Mouse (Mus musculus) hindbrain, embryonic 14.5 days (tissue): ENCODE measurements at regions not wholly inside any gene's neighbourhood (a gene's known extent, or its start where the extent isn't known, plus 50 kb on each side); places are given as distances from the start of the nearest gene placed in this dataset.
A peak's percentile ranks its signal among the peaks of the same experiment; 100 is the strongest.

Source experiments
- ATAC-seq: fragments of 200-750 bp; cut with Nextera tagmentation; 2 replicates; pipeline ENCODE4 v1.8.0; 2017; ENCODE audit warnings: moderate number of reproducible peaks, mild to moderate bottlenecking, moderate TSS enrichment, moderate library complexity; ENCODE audit not compliant: low FRiP score
- DNase-seq: peaks from one replicate; pipeline ENCODE4 v3.0.0-alpha.2; 2015; ENCODE audit warnings: low spot score
- H3K27ac ChIP-seq: fragments of 300-500 bp; sonication (generic); 2 replicates; pipeline ENCODE4 v1.5.1; 2014; ENCODE audit warnings: mild to moderate bottlenecking, moderate library complexity
- H3K27me3 ChIP-seq: fragments of 300-500 bp; sonication (generic); 2 replicates; pipeline ENCODE4 v1.6.1; 2014; ENCODE audit warnings: mild to moderate bottlenecking, low read length, mixed read lengths; ENCODE audit not compliant: control insufficient read depth, insufficient read depth
- H3K36me3 ChIP-seq: fragments of 300-500 bp; sonication (generic); replicated peaks from 2 replicates; pipeline ENCODE4 v1.6.1; 2014; ENCODE audit not compliant: control insufficient read depth, insufficient read depth
- H3K4me1 ChIP-seq: fragments of 300-500 bp; sonication (generic); replicated peaks from 2 replicates; pipeline ENCODE4 v1.6.1; 2014; ENCODE audit warnings: antibody characterized with exemption, low read length, mixed read lengths; ENCODE audit not compliant: control insufficient read depth, insufficient read depth
- H3K4me2 ChIP-seq: fragments of 300-500 bp; sonication (generic); replicated peaks from 2 replicates; pipeline ENCODE4 v1.6.1; 2014; ENCODE audit warnings: mild to moderate bottlenecking, moderate library complexity
- H3K4me3 ChIP-seq: fragments of 300-500 bp; sonication (generic); replicated peaks from 2 replicates; pipeline ENCODE4 v1.5.1; 2014; ENCODE audit warnings: mild to moderate bottlenecking, low read length
- H3K9ac ChIP-seq: fragments of 300-500 bp; sonication (generic); 2 replicates; pipeline ENCODE4 v1.6.1; 2014
- H3K9me3 ChIP-seq: fragments of 300-500 bp; sonication (generic); 2 replicates; pipeline ENCODE4 v1.6.1; 2016; ENCODE audit warnings: low read length; ENCODE audit not compliant: control insufficient read depth
- WGBS: fragments of 180-500 bp; shearing (Covaris S2); extraction: QIAGEN DNeasy Blood & Tissue Kit; methylation state at CpG from one replicate; pipeline ENCODE4 v1.1.7; 2014; 5-methylcytosine and 5-hydroxymethylcytosine counted together

- no peaks in the 10 kb centered on the region for H3K36me3 ChIP-seq
- 93% methylated on average over 2 of the region's 2 CpGs for WGBS
- H3K4me1 ChIP-seq, result no peaks in the 10 kb centered on the region
- H3K9ac ChIP-seq, result no peak overlapping the region
- DNase-seq, result no peak
- no peak overlapping the region for H3K27ac ChIP-seq
- H3K27me3 ChIP-seq, result no peaks in the 10 kb centered on the region
- H3K9me3 ChIP-seq, result no peaks in the 10 kb centered on the region
- no peak for ATAC-seq
- no peak overlapping the region for H3K4me3 ChIP-seq
- no peak overlapping the region for H3K4me2 ChIP-seq
Measured at GRCm38 (mm10) chr2:124745045-124745444, 322.9 kb upstream of the Slc24a5 start.

- DNase-seq, result no peak
- no peak overlapping the region for H3K27ac ChIP-seq
- 84% methylated on average over 1 of the region's 1 CpGs for WGBS
- no peak for ATAC-seq
- no peaks in the 10 kb centered on the region for H3K27me3 ChIP-seq
- H3K36me3 ChIP-seq, result no peaks in the 10 kb centered on the region
- H3K4me3 ChIP-seq, result no peak overlapping the region
- no peak overlapping the region for H3K9ac ChIP-seq
- no peak overlapping the region for H3K4me2 ChIP-seq
- H3K4me1 ChIP-seq, result no peaks in the 10 kb centered on the region
- no peaks in the 10 kb centered on the region for H3K9me3 ChIP-seq
Measured at GRCm38 (mm10) chr2:124747119-124747518, 320.8 kb upstream of the Slc24a5 start.

GRCm38 (mm10) chr2:124747627-124748026 lies 320.3 kb upstream of the Slc24a5 start:
- Histone ChIP-seq H3K9me3 (no peaks in the 10 kb centered on the region), H3K4me3 (no peak overlapping the region), H3K4me2 (no peak overlapping the region), H3K36me3 (no peaks in the 10 kb centered on the region), H3K4me1 (no peaks in the 10 kb centered on the region), H3K27me3 (no peaks in the 10 kb centered on the region), H3K27ac (no peak overlapping the region), H3K9ac (no peak overlapping the region)
- peak; percentile 73; the same call in 1 of the 2 replicates for ATAC-seq
- no peak for DNase-seq
- WGBS, result 65% methylated on average over 4 of the region's 4 CpGs

DNA sequence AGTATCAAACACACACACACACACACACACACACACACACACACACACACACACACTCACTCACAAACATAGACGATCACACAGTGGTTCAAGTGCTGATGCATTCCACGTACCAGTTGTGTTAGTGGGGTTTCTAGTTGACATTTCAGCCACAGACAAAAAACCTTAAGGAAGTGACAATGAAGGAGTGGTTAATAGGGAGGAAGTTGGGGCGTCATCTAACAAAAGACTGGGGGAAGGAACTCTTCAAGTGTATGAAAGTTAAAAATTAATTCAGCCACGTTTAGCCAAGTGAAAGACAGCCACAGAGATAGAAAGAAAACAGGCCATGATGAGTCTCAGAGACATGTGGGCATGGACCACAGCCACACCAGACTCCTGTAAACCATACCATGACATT lies 316.1 kb upstream of the Slc24a5 start:
- H3K4me1 ChIP-seq, result no peaks in the 10 kb centered on the region
- no peaks in the 10 kb centered on the region for H3K27me3 ChIP-seq
- WGBS, result 80% methylated on average over 4 of the region's 4 CpGs
- DNase-seq, result no peak
- H3K36me3 ChIP-seq, result no peaks in the 10 kb centered on the region
- H3K9me3 ChIP-seq, result no peaks in the 10 kb centered on the region
- no peak overlapping the region for H3K4me2 ChIP-seq
- no peak overlapping the region for H3K4me3 ChIP-seq
- H3K27ac ChIP-seq, result no peak overlapping the region
- H3K9ac ChIP-seq, result no peak overlapping the region
- ATAC-seq, result no peak

DNA sequence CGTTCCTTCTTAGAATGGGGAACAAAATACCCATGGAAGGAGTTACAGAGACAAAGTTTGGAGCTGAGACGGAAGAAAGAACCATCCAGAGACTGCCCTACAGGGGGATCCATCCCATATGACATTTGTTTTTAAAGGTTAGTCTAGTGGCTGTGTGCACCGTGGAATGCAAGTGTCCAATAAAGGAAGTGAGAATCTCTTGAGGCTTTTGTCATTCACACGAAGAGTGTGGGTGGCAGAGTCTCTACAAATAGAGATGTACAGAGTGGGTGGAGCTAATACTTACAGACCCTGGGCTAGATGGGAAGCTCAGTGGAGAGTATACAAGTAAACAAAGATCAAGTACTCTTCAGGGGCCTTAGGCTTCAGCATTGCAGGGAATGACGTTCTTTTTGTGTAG lies 314.2 kb upstream of the Slc24a5 start:
- no peak overlapping the region for H3K4me2 ChIP-seq
- no peaks in the 10 kb centered on the region for H3K4me1 ChIP-seq
- DNase-seq, result no peak
- H3K27ac ChIP-seq, result no peak overlapping the region
- no peaks in the 10 kb centered on the region for H3K27me3 ChIP-seq
- WGBS, result 79% methylated on average over 5 of the region's 5 CpGs
- no peaks in the 10 kb centered on the region for H3K36me3 ChIP-seq
- H3K9ac ChIP-seq, result no peak overlapping the region
- no peak for ATAC-seq
- no peaks in the 10 kb centered on the region for H3K9me3 ChIP-seq
- H3K4me3 ChIP-seq, result no peak overlapping the region

DNA sequence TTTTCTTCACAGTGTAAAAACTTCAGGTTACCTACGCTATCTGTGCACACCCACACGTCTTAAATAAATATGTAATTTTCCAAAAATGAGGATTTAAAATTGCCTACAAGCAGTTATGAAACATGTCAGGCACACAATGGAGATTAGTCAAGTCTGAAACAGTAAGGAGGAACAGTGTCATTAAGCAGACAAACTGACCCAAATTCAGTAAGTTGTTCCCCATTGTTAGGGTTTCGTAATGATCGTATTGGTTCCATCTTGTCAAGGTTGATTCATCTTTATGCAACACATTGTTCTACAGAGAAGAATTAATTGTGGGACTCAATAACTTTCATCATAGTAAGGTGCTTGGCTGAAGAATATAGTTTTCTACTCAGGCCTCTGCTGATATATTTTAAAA lies 312.7 kb upstream of the Slc24a5 start:
- WGBS, result 92% methylated on average over 4 of the region's 4 CpGs

GRCm38 (mm10) chr2:124758992-124759391 lies 308.9 kb upstream of the Slc24a5 start:
- Histone ChIP-seq H3K9ac (no peak overlapping the region), H3K4me1 (peaks cover 2% of the 10 kb centered on the region), H3K4me2 (no peak overlapping the region)

More for the DNA sequence above, 312.7 kb upstream of the Slc24a5 start:
- Histone ChIP-seq H3K27me3 (no peaks in the 10 kb centered on the region), H3K4me1 (no peaks in the 10 kb centered on the region), H3K36me3 (no peaks in the 10 kb centered on the region), H3K9ac (no peak overlapping the region), H3K27ac (no peak overlapping the region), H3K9me3 (no peaks in the 10 kb centered on the region), H3K4me2 (no peak overlapping the region), H3K4me3 (no peak overlapping the region)
- ATAC-seq, result no peak
- no peak for DNase-seq

GRCm38 (mm10) chr2:124763650-124764049 lies 304.3 kb upstream of the Slc24a5 start:
- WGBS, result 72% methylated on average over 7 of the region's 7 CpGs

More at GRCm38 (mm10) chr2:124758992-124759391, 308.9 kb upstream of the Slc24a5 start:
- DNase-seq (no peak), ATAC-seq (no peak)
- no peaks in the 10 kb centered on the region for H3K9me3 ChIP-seq
- no peak overlapping the region for H3K27ac ChIP-seq
- WGBS, result 96% methylated on average over 2 of the region's 2 CpGs
- no peaks in the 10 kb centered on the region for H3K27me3 ChIP-seq
- no peak overlapping the region for H3K4me3 ChIP-seq
- H3K36me3 ChIP-seq, result no peaks in the 10 kb centered on the region

DNA sequence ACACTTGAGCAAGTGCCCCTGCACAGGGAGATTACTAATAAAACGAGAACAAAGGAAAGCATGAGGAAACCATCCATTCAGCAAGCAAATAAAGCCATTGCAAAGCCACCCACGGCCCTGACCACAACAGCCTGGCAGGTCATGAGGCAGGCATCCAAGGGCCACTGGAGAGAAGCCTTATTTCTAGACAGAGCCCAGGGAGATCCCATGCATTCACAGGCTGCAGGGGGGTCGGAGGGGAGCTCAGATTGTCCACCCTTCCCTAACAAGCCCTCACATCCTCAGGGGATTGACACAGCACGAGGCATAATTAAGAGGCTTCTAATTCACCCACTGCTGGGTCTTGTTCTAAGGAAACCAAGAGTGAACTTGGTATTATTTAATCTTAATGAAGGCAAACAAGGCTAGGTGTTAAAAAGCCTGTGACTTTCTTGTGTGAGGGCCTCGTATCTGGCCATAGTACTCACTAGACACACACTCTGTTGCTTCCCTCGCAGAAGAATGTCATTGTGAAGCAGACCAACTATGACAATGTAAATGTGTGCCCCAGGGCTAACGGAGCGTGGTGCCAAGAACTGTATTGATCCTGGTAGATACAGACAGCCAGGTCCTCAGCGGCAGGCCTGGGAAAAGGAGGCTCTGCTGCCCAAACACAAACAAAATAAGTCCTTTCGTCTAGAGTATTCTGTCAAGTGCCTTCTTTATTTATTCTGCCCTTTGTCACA lies 303.6 kb upstream of the Slc24a5 start:
- WGBS, result 26% methylated on average over 10 of the region's 10 CpGs
- H3K27ac ChIP-seq, result no peak overlapping the region
- H3K4me1 ChIP-seq, result peaks cover 9% of the 10 kb centered on the region
- no peak overlapping the region for H3K4me3 ChIP-seq
- no peak overlapping the region for H3K9ac ChIP-seq
- H3K4me2 ChIP-seq, result no peak overlapping the region
- no peaks in the 10 kb centered on the region for H3K27me3 ChIP-seq
- peak; percentile 46; the same call in 1 of the 2 replicates for ATAC-seq
- no peak for DNase-seq
- H3K9me3 ChIP-seq, result no peaks in the 10 kb centered on the region
- H3K36me3 ChIP-seq, result no peaks in the 10 kb centered on the region

More at GRCm38 (mm10) chr2:124763650-124764049, 304.3 kb upstream of the Slc24a5 start:
- Histone ChIP-seq H3K27ac (no peak overlapping the region), H3K27me3 (no peaks in the 10 kb centered on the region), H3K4me1 (peaks cover 9% of the 10 kb centered on the region), H3K9ac (no peak overlapping the region), H3K4me3 (no peak overlapping the region), H3K36me3 (no peaks in the 10 kb centered on the region), H3K9me3 (no peaks in the 10 kb centered on the region), H3K4me2 (no peak overlapping the region)
- DNase-seq, result no peak
- ATAC-seq, result no peak
